Mouse (Mus musculus) 3T3-L1 (cell line): ENCODE results near the gene Gm5624.
"Not testable (repeated sequence)": the region's sequence is repeated elsewhere in the genome, so short reads cannot be mapped to it uniquely, and the experiment has no call there.

Experiments
- DNase-seq: peaks from one replicate; pipeline ENCODE4 v3.0.0-alpha.2; 2015; ENCODE audit warnings: low read depth, low spot score

Gm5624 gene

DNA sequence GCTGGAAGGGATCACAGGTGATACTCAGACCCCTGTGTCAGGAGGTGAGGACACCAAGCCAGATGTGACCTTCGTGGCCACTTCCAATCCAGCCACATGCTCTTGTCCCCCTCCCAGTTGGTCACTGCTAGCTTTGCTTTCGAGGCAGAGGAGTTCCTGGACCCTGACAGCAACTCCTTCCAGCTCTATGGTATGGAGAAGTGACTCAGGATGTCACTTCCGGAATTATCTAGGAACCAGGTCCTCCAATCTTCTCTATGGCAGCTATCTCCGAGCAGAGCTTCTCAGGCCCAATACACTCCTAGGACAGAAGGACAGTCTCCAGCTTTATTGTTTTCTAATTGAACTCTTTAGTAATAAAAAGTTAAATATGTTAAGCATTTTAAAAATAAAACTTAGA lies at the start of gene Gm5624:
Gene Gm5624, minus strand, starts transcription at position 202 of the 400 bp plus-strand sequence.
- not testable (repeated sequence) for DNase-seq

DNA sequence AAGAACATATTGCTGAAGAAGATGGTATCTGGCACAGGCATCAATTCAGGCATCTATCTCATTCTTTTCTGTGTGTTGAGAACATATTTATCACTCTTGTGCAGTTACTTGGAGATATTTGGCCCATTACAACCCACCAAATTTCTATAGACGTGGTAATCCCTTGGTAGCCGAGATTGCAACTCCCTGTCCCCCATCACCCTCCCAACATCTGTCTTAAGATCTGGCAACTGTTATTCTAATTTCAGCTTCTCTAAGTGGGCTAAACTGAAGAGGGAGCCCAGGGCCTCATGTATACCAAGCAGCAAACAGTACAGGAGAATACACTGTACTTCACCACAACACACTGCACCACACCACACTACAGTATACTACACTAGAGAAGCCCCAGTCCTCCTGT lies 36.0 kb downstream of the Gm5624 start:
- not testable (repeated sequence) for DNase-seq

DNA sequence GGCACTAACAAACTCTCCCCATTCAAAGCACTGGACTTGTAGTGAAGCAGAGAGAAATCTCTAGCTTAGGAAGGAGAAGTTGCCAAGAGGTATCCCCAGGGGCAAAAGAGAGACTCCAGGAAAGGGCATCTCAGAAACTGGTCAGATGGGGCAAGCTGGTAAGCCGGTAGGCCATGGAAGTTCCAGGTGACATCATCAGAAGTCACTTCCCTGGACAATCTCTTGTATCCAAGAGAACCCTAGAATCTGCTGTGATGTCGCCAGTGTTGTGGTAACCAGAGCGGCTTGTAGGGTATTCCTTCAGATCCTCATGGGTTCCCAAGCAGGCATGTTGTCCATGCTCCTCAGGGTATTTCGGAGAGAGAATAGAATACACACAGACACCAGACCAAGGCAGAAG lies 44.9 kb downstream of the Gm5624 start, which contains the start of gene Gm8247:
Gene Gm8247, plus strand, starts transcription at position 301 of the 400 bp plus-strand sequence.
- DNase-seq, result not testable (repeated sequence)

GRCm38 (mm10) chr14:44547961-44548360 lies 79.8 kb downstream of the Gm5624 start:
- not testable (repeated sequence) for DNase-seq

GRCm38 (mm10) chr14:44517976-44518375 lies 109.8 kb downstream of the Gm5624 start, which contains the start of gene Gm17093:
Gene Gm17093 (plus strand): TSS chr14:44518276.
- DNase-seq, result not testable (repeated sequence)
